Mouse (Mus musculus) neural tube, embryonic 13.5 days (tissue): Measurements from ENCODE around the gene Grtp1. TPM values are rescaled to one million over a fixed set of nuclear protein-coding genes. Genes with fewer than 3 reads are reported as not detected.
A peak's percentile ranks its signal among the peaks of the same experiment; 100 is the strongest.

Experiments
- ATAC-seq: fragments of 200-750 bp; cut with Nextera tagmentation; 2 replicates; pipeline ENCODE4 v1.8.0; 2017; ENCODE audit warnings: low read depth, mild to moderate bottlenecking, moderate TSS enrichment, moderate library complexity
- H3K27ac ChIP-seq: fragments of 300-500 bp; sonication (generic); replicated peaks from 2 replicates; pipeline ENCODE4 v1.5.1; 2015; ENCODE audit warnings: moderate library complexity, mild to moderate bottlenecking, inconsistent platforms
- H3K27me3 ChIP-seq: fragments of 300-500 bp; sonication (generic); 2 replicates; pipeline ENCODE4 v1.6.1; 2015; ENCODE audit warnings: mild to moderate bottlenecking, inconsistent platforms
- H3K36me3 ChIP-seq: fragments of 300-500 bp; sonication (generic); 2 replicates; pipeline ENCODE4 v1.6.1; 2015; ENCODE audit warnings: mild to moderate bottlenecking, inconsistent platforms
- H3K4me1 ChIP-seq: fragments of 300-500 bp; sonication (generic); replicated peaks from 2 replicates; pipeline ENCODE4 v1.6.1; 2015; ENCODE audit warnings: inconsistent platforms
- H3K4me2 ChIP-seq: fragments of 300-500 bp; sonication (generic); 2 replicates; pipeline ENCODE4 v1.6.1; 2015; ENCODE audit warnings: inconsistent platforms, mild to moderate bottlenecking, moderate library complexity
- H3K4me3 ChIP-seq: fragments of 300-500 bp; sonication (generic); 2 replicates; pipeline ENCODE4 v1.5.1; 2015; ENCODE audit warnings: mild to moderate bottlenecking, inconsistent platforms
- H3K9ac ChIP-seq: fragments of 300-500 bp; sonication (generic); 2 replicates; pipeline ENCODE4 v1.6.1; 2015; ENCODE audit warnings: moderate library complexity, mild to moderate bottlenecking, inconsistent platforms
- H3K9me3 ChIP-seq: fragments of 300-500 bp; sonication (generic); 2 replicates; pipeline ENCODE4 v1.6.1; 2016; ENCODE audit warnings: inconsistent platforms
- WGBS: fragments of 180-500 bp; shearing (Covaris S2); methylation state at CpG from one replicate; pipeline ENCODE4 v1.1.7; 2015; 5-methylcytosine and 5-hydroxymethylcytosine counted together
- polyA plus RNA-seq: library from polyadenylated mRNA; unstranded; fragments of >200 nt; fragmentation: Nextera tagmentation; extraction: Ambion mirVana; gene quantifications from 2 replicates; pipeline ENCODE4 v1.2.1, GENCODE M21; 2015

The Grtp1 gene
- polyA plus RNA-seq, 1 experiment from 2014 or later = 11.2 TPM

DNA sequence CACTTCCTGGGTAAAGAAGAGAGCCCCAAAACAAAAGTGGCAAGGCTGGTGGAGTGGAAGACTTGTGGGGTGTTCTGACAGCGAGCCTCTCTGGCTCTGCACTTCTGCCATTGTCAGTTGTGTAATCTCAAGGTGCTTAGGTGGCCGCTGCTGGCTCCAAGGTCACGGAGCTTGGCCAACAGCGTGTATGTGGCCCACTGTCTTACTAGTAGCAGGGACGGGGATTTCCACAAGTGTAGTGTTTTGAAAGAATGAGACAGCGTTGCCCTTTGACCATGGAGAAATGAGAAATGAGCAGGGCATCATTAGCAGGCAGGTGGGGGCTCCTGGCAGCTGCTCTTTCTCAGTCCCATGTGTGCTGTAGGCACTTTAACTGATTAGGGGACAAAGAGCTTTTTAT lies 38.3 kb downstream of the Grtp1 start:
- no peak for ATAC-seq

DNA sequence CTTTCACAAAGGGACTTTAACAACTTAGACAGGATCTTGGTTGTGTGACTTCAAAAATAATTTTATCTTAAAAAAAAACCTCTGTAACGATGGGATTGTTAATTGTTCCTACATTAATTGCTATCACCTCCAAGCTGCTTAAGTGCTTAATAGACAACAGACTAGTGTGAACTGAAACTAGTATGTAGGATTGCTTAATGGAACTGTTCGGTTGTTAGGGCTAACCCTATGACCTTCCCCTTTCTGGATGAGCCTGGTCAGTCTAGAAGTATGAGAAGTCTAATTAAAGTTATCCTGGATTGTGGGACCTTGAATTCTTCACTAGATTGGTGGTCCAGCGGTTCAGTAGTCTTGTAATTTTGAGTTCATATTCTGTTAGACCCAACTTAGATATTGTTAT lies 39.7 kb downstream of the Grtp1 start:
- 85% methylated on average over 3 of the region's 3 CpGs for WGBS
- H3K4me3 ChIP-seq = peak overlapping the region; percentile 100

More for the DNA sequence above, 38.3 kb downstream of the Grtp1 start:
- Histone ChIP-seq H3K27ac (no peak overlapping the region), H3K36me3 (peaks cover 6% of the 10 kb centered on the region), H3K4me1 (peaks cover 36% of the 10 kb centered on the region), H3K9ac (peak overlapping the region; percentile 26; the same call in 1 of the 2 replicates), H3K27me3 (no peaks in the 10 kb centered on the region), H3K4me3 (no peak overlapping the region), H3K9me3 (no peaks in the 10 kb centered on the region), H3K4me2 (no peak overlapping the region)
- 82% methylated on average over 6 of the region's 6 CpGs for WGBS

DNA sequence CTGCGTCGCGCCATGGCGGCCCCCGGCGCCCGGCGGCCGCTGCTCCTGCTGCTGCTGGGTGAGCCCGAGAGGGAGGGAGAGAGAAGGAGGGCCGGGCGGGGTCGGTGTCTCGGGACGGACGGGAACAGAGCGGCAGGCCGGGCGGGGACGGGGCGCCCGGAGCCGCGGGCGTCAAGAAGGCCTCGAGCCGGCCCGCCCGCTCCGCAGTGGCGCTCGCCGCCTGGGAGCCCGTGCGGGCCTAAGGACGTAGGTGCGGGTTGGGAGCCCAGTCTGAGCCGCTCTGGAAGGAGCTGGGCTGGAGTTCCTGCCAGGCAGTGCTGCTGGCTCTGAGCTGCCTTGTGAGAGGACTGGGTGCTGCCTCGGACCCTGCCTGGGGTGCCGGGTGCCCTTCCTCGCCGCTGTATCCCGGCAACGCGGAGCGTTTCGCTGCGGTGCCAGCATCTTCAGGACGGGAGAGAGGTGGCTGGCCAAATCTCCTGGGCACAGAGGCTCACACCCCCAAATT lies 41.0 kb downstream of the Grtp1 start:
- H3K9me3 ChIP-seq = no peaks in the 10 kb centered on the region
- H3K27me3 ChIP-seq = no peaks in the 10 kb centered on the region
- peak overlapping the region; percentile 100 for H3K4me3 ChIP-seq
- H3K4me1 ChIP-seq = peaks cover 36% of the 10 kb centered on the region
- H3K27ac ChIP-seq = peak overlapping the region; percentile 76
- H3K36me3 ChIP-seq = no peaks in the 10 kb centered on the region
- H3K4me2 ChIP-seq = peak overlapping the region; percentile 95
- peak; percentile 61 for ATAC-seq
- peak overlapping the region; percentile 99 for H3K9ac ChIP-seq
- WGBS = 2% methylated on average over 37 of the region's 49 CpGs

More for the DNA sequence above, 39.7 kb downstream of the Grtp1 start:
- no peak for ATAC-seq
- Histone ChIP-seq H3K4me2 (peak overlapping the region; percentile 95), H3K9me3 (no peaks in the 10 kb centered on the region), H3K4me1 (peaks cover 36% of the 10 kb centered on the region), H3K36me3 (no peaks in the 10 kb centered on the region), H3K27me3 (no peaks in the 10 kb centered on the region), H3K27ac (no peak overlapping the region), H3K9ac (peak overlapping the region; percentile 99)

DNA sequence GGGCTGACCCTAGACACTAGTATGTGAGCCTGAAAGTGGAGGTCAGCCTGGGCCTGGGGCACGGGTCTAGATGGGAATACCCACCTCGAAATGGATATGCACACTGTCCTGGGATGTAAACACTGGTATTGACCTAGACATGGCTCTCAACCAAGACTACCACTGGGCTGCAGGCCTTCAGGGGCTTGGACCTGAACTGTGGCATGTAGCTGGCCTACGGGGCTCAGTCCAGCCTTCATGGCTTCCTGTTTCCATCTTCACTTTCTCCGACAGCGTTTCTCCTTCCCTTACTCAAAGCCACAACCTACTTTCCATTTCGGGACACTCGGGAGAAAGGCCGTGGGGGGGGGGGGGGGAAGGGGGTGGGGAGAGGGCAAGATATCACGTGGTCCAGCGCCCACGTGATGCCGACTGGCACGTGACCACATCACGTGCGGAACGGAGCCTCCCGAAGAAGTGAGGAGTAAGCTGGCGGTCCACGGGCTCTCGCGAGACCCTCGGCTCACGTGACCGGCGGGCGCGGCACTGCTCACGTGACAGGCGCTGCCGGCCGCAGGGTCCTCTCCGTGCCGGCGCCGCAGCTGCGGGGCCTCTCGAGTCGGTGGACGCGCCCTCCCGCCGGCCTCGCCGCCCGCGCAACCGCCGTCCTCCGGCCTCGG lies 41.6 kb downstream of the Grtp1 start, which contains the start of gene Lamp1:
Lamp1 (plus strand) TSS at position 444 of the 659 bp plus-strand sequence.
- Histone ChIP-seq H3K4me3 (peak within 1 kb of the TSS; percentile 100), H3K9ac (peak within 1 kb of the TSS; percentile 99), H3K4me2 (peak within 1 kb of the TSS; percentile 95), H3K27ac (peak within 1 kb of the TSS; percentile 76), H3K27me3 (no peaks in the 10 kb centered on the region), H3K4me1 (peaks cover 36% of the 10 kb centered on the region), H3K36me3 (peaks cover 4% of the 10 kb centered on the region; the same call in 1 of the 2 replicates), H3K9me3 (no peaks in the 10 kb centered on the region)
- under 1% methylated on average over 50 of the region's 50 CpGs for whole genome bisulfite sequencing
- ATAC-seq = peak; percentile 96

DNA sequence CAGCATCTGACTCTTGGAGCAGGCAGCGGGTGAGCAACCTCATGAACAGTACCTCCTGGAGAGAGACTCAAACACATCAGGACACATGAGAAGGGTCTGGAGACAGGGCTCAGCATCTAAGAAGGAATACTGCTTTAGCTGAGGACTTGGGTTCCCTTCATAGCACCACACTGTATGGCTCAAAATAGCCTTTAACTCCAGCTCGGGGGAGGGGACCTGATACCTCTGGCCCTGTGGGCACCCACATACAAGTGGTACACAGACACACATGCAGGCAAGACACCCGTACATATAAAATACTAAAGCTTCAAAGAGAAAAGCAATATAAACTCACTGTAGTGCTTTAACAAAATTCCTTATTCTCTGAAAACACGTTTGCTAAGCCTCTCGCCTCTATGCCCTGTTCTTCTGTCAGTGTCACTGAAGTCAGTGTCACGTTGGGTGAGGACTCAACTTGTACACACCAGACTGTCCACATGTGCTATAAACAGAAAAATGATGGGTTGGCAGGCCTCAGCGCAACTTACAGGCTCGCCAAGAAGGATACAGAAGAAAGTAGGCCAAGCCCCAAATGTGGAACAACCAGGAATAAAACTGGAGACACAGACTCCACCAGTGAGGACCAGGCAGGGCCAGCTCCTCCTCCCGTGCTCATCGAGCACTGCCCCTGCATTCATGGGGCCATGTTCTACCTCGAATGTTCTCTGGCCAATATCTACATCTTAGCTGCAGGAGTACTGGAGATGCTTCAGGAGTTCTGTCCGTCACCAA lies 43.9 kb downstream of the Grtp1 start:
- H3K4me2 ChIP-seq = no peak overlapping the region
- H3K27ac ChIP-seq = no peak overlapping the region
- H3K36me3 ChIP-seq = peaks cover 5% of the 10 kb centered on the region; the same call in 1 of the 2 replicates
- 75% methylated on average over 12 of the region's 12 CpGs for WGBS
- no peak for ATAC-seq
- H3K9ac ChIP-seq = no peak overlapping the region
- H3K4me1 ChIP-seq = peaks cover 24% of the 10 kb centered on the region
- no peaks in the 10 kb centered on the region for H3K9me3 ChIP-seq
- no peak overlapping the region for H3K4me3 ChIP-seq
- H3K27me3 ChIP-seq = no peaks in the 10 kb centered on the region

DNA sequence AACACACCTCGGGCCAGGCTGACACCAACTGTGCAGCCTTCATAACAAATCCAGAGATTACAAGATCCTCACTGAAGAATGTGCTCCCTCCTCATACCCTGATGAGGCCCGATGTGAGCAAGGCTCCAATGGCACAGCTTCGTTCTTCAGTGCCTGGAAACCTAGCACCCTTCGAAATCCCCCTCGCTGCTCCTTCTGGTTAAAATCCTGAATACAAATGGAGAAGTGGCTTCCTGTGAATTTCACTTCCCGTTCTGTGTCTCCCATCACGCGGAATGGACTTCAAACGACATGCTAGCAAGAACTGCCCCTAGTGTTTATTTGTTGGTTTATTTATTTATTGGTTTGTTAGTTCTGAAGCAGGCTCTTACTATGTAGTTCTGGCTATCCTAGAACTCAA lies 45.1 kb downstream of the Grtp1 start:
- Histone ChIP-seq H3K27ac (no peak overlapping the region), H3K9me3 (no peaks in the 10 kb centered on the region), H3K4me3 (no peak overlapping the region), H3K4me1 (peaks cover 13% of the 10 kb centered on the region), H3K36me3 (peaks cover 5% of the 10 kb centered on the region; the same call in 1 of the 2 replicates), H3K4me2 (no peak overlapping the region), H3K27me3 (no peaks in the 10 kb centered on the region), H3K9ac (no peak overlapping the region)
- no peak for ATAC-seq
- WGBS = 73% methylated on average over 9 of the region's 9 CpGs

DNA sequence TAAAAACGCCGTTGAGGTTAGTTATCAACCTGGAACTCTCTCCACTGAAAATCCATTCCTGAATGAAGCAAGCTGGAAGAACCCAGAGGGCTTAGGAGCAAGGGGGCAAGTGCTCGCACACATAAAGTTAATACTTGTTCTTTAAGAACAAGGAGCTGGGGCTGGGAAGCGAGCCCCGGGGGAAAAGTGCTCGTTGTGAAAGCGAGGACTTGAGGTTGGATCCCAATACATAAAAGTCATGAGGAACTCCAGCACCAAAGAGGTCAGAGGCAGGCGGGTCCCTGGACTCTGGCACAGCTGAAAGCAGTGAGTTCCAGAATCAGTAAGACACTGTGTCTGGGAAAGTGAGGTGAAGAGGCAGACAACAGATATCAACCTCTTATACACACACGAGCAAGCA lies 46.3 kb downstream of the Grtp1 start:
- H3K36me3 ChIP-seq = peaks cover 14% of the 10 kb centered on the region
- 81% methylated on average over 9 of the region's 9 CpGs for WGBS
- no peak overlapping the region for H3K27ac ChIP-seq
- no peak for ATAC-seq
- no peak overlapping the region for H3K9ac ChIP-seq
- H3K27me3 ChIP-seq = no peaks in the 10 kb centered on the region
- no peak overlapping the region for H3K4me3 ChIP-seq
- H3K9me3 ChIP-seq = no peaks in the 10 kb centered on the region
- H3K4me1 ChIP-seq = peaks cover 5% of the 10 kb centered on the region
- H3K4me2 ChIP-seq = no peak overlapping the region

DNA sequence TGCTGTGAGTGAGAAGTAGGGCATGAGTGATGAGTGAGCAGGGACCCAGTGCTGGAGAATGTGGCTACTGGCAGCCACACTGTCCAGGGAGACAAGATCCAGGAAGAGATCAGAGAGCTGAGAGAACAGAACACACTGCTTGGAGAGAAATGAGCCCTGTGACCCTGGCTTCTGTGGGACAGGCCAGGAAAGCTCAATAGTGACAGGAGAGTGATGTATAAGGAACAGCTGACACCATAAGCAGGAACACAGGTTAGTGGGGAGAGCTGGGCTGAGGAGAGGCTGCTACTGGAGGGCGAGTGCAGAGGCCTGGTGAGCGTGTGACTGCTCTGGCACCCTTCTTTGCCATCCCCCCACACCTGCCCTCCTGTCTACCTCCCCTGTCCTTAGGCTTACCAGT lies 49.5 kb downstream of the Grtp1 start:
- ATAC-seq = no peak
- Histone ChIP-seq H3K9me3 (no peaks in the 10 kb centered on the region), H3K4me1 (no peaks in the 10 kb centered on the region), H3K27me3 (no peaks in the 10 kb centered on the region), H3K36me3 (peaks cover 43% of the 10 kb centered on the region), H3K4me2 (no peak overlapping the region), H3K9ac (no peak overlapping the region), H3K27ac (no peak overlapping the region), H3K4me3 (no peak overlapping the region)
- 88% methylated on average over 2 of the region's 2 CpGs for WGBS

DNA sequence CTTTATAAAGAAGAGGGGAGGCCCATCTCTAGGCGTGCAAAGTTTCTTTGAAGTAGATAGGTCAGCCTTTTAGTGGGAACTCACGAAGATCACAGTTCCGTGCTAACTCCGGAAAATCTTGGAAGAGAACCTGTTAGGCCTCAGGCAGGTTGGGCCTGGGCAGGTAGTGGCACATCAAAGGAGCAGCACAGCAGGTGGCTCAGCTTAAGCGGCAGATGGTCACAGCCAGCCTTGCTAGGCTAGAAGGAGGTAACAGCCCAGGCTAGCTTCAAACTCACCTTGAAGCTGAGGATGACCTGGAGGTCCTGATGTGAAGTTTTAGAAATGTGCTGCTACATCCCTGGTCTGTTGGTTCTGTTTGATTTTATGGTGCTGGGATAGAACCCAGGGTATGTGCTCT lies 50.6 kb downstream of the Grtp1 start:
- H3K36me3 ChIP-seq = peaks cover 53% of the 10 kb centered on the region
- no peak for ATAC-seq

DNA sequence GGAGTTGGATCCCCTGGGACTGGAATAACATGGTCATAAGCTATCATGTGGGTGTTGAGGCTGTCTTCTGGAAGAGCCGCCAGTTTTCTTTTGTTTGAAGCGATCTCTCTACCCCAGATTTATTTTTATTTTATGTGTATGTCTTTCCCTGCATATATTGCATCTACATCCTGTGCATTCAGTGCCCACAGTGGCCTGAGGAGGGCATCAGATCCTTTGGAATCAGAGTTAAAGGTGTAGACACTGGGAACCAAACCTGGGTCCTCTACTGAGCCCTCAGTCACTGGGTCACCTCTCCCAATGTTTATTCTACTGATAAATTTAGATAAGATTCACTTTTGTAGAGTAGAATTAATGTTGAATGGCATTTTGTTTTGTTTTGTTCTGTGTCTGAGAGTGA lies 51.1 kb downstream of the Grtp1 start:
- Histone ChIP-seq H3K9me3 (no peaks in the 10 kb centered on the region), H3K4me3 (no peak overlapping the region), H3K9ac (no peak overlapping the region), H3K4me2 (no peak overlapping the region), H3K36me3 (peaks cover 59% of the 10 kb centered on the region), H3K27ac (no peak overlapping the region), H3K4me1 (no peaks in the 10 kb centered on the region), H3K27me3 (no peaks in the 10 kb centered on the region)
- no peak for ATAC-seq
- 96% methylated on average over 2 of the region's 2 CpGs for WGBS

More for the DNA sequence above, 50.6 kb downstream of the Grtp1 start:
- 58% methylated on average over 5 of the region's 5 CpGs for WGBS
- Histone ChIP-seq H3K4me2 (no peak overlapping the region), H3K27ac (no peak overlapping the region), H3K4me3 (no peak overlapping the region), H3K9me3 (no peaks in the 10 kb centered on the region), H3K4me1 (no peaks in the 10 kb centered on the region), H3K9ac (no peak overlapping the region), H3K27me3 (no peaks in the 10 kb centered on the region)

DNA sequence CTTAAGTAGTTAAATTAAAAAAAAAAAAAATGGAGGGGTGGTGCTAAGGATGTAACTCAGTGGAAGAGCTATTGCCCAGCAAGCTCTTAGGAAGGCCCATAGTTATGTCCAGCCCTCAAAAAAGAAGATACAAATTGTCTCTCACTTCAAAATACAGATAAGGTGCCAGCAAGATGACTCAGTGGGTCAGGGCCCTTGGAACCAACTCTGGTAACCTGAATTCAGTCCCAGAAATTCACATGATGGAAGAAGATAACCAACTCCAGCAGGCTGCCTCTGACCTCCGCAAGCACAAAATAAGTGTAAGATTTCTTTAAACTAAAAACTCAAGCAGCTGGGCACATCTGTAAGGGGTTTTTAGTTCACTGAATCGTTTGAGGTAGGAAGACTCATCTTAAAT lies 51.9 kb downstream of the Grtp1 start:
- Histone ChIP-seq H3K27ac (no peak overlapping the region), H3K4me2 (no peak overlapping the region), H3K27me3 (no peaks in the 10 kb centered on the region), H3K36me3 (peaks cover 62% of the 10 kb centered on the region), H3K9ac (no peak overlapping the region), H3K4me3 (no peak overlapping the region), H3K4me1 (no peaks in the 10 kb centered on the region), H3K9me3 (no peaks in the 10 kb centered on the region)
- 92% methylated on average over 2 of the region's 2 CpGs for WGBS
- ATAC-seq = no peak

DNA sequence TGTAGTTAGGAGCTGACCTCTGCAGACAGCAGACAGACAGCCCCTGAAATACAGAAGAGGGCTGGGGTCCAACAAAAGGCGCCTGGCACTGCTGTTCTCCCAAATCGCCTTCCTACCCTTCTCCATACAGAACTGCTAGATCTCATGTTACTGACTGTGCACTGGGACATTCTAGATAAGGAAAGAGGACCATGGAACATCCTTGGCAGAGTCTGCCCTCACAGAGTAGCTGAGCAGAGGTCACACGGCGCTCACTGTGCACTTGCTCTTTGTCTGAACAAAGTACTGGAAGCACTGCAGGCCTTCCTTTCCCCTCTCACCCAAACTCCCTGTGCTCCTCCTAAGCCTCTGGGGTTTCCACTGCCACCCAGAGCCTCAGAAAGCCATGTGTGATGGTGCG lies 58.7 kb downstream of the Grtp1 start:
- peaks cover 100% of the 10 kb centered on the region for H3K36me3 ChIP-seq
- no peak overlapping the region for H3K27ac ChIP-seq
- no peak overlapping the region for H3K9ac ChIP-seq
- WGBS = 95% methylated on average over 5 of the region's 5 CpGs
- no peak overlapping the region for H3K4me2 ChIP-seq
- H3K4me1 ChIP-seq = no peaks in the 10 kb centered on the region
- H3K27me3 ChIP-seq = no peaks in the 10 kb centered on the region
- H3K9me3 ChIP-seq = no peaks in the 10 kb centered on the region
- no peak overlapping the region for H3K4me3 ChIP-seq
- no peak for ATAC-seq
